Mouse (Mus musculus) intestine, embryonic 14.5 days (tissue): Measurements from ENCODE around the gene Afg3l1. TPM values are rescaled to one million over a fixed set of nuclear protein-coding genes. Genes with fewer than 3 reads are reported as not detected.

Source experiments
- ATAC-seq: fragments of 200-750 bp; cut with Nextera tagmentation; replicated peaks from 2 replicates; pipeline ENCODE4 v1.8.0; 2017; ENCODE audit warnings: low read depth, moderate number of reproducible peaks, moderate TSS enrichment, moderate library complexity; ENCODE audit not compliant: low FRiP score, low TSS enrichment
- DNase-seq: peaks from one replicate; pipeline ENCODE4 v3.0.0-alpha.2; 2018; ENCODE audit warnings: low spot score
- H3K27ac ChIP-seq: fragments of 300-500 bp; sonication (generic); 2 replicates; pipeline ENCODE4 v1.5.1; 2014; ENCODE audit warnings: low read depth, mild to moderate bottlenecking, control low read depth
- H3K27me3 ChIP-seq: fragments of 300-500 bp; sonication (generic); replicated peaks from 2 replicates; pipeline ENCODE4 v1.6.1; 2014; ENCODE audit warnings: low read length, control low read depth; ENCODE audit not compliant: control insufficient read depth, insufficient read depth
- H3K36me3 ChIP-seq: fragments of 300-500 bp; sonication (generic); 2 replicates; pipeline ENCODE4 v1.6.1; 2014; ENCODE audit warnings: low read length, control low read depth; ENCODE audit not compliant: control insufficient read depth, insufficient read depth
- H3K4me1 ChIP-seq: fragments of 300-500 bp; sonication (generic); replicated peaks from 2 replicates; pipeline ENCODE4 v1.6.1; 2014; ENCODE audit warnings: low read length, control low read depth, mixed read lengths; ENCODE audit not compliant: control insufficient read depth, insufficient read depth
- H3K4me2 ChIP-seq: fragments of 300-500 bp; sonication (generic); 2 replicates; pipeline ENCODE4 v1.6.1; 2014; ENCODE audit warnings: low read length
- H3K4me3 ChIP-seq: fragments of 300-500 bp; sonication (generic); 2 replicates; pipeline ENCODE4 v1.5.1; 2014; ENCODE audit warnings: low read depth, low read length, control low read depth, mixed read lengths
- H3K9ac ChIP-seq: fragments of 300-500 bp; sonication (generic); 2 replicates; pipeline ENCODE4 v1.6.1; 2014; ENCODE audit warnings: mild to moderate bottlenecking, low read length
- H3K9me3 ChIP-seq: fragments of 300-500 bp; sonication (generic); 2 replicates; pipeline ENCODE4 v1.6.1; 2016; ENCODE audit warnings: low read length, control low read depth; ENCODE audit not compliant: control insufficient read depth
- WGBS: fragments of 180-500 bp; shearing (Covaris S2); extraction: QIAGEN DNeasy Blood & Tissue Kit; methylation state at CpG from one replicate; pipeline ENCODE4 v1.1.7; 2014; 5-methylcytosine and 5-hydroxymethylcytosine counted together
- polyA plus RNA-seq: library from polyadenylated mRNA; unstranded; fragments of >200 nt; fragmentation: Nextera tagmentation; extraction: Ambion mirVana; gene quantifications from 2 replicates; pipeline ENCODE4 v1.2.1, GENCODE M21; 2014

Afg3l1 gene
- polyA plus RNA-seq, 1 experiment from 2014 or later = 36.8 TPM

DNA sequence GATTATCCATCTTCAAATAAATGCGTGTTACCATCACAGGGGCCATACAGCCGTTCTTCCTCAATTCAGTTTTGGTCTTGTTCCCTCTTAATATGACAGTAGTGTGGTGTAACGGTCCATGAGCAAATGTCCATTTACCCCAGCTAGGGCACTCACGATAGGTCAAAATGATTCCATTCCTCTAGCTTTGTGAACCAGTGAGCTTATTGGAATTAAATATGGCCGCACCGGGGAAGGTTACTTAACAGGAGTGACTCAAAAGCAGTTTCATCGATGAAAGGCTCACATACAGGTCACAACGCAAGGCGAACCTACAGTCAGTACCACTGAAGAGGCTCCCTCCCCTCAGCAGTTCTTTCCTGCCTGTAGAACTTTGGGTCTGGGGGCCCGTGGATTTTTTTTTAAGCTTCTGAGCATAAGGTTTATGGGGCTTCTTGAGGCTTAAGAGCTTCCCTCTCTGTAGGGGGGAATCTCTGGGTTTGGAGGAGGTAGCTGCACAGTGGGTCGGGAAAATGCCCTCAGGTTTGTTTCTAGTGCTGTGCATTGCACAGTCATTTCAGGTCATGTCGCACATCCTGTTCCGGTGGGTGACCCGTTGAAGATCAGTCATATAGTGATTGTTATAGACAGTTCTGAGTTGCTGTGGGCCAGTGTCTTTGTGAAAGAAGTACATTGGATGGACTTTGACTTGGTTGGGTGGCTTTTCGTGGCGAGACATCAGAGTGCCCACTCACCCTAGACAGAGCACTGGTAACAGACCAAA, 934 bp downstream of the Afg3l1 start:
- peak overlapping the region; percentile 85 for H3K9ac ChIP-seq
- H3K27me3 ChIP-seq = no peaks in the 10 kb centered on the region
- H3K4me3 ChIP-seq = peak overlapping the region; percentile 90
- peak overlapping the region; percentile 90 for H3K4me2 ChIP-seq
- peak overlapping the region; percentile 94 for H3K27ac ChIP-seq
- ATAC-seq = no peak
- peaks cover 9% of the 10 kb centered on the region for H3K4me1 ChIP-seq
- no peak for DNase-seq
- no peaks in the 10 kb centered on the region for H3K9me3 ChIP-seq
- H3K36me3 ChIP-seq = peaks cover 31% of the 10 kb centered on the region
- 38% methylated on average over 16 of the region's 16 CpGs for WGBS

DNA sequence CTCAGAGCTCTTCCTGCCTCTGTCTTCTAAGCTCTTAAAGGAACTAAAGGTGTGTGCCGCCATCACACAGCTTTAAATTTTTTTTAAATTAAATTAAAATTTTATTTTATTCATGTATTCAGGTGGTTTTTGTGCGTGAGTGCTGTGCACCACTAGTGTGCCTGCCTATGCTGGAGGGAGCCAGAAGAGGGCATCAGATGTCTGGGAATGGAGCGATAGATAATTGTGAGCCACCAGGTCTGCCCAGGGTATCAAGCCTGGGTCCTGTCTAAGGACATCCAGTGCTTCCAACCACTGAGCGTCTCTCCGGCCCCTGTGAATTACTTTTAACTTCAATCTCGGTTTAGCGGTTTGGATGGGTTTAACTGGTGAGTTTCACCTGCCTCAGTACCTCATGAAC, 4.9 kb downstream of the Afg3l1 start:
- no peak for ATAC-seq
- peaks cover 65% of the 10 kb centered on the region for H3K36me3 ChIP-seq
- no peak overlapping the region for H3K4me2 ChIP-seq
- DNase-seq = no peak
- no peak overlapping the region for H3K27ac ChIP-seq
- no peak overlapping the region for H3K4me3 ChIP-seq
- WGBS = 87% methylated on average over 7 of the region's 7 CpGs
- no peaks in the 10 kb centered on the region for H3K27me3 ChIP-seq
- no peak overlapping the region for H3K9ac ChIP-seq
- H3K9me3 ChIP-seq = no peaks in the 10 kb centered on the region
- peaks cover 9% of the 10 kb centered on the region for H3K4me1 ChIP-seq

DNA sequence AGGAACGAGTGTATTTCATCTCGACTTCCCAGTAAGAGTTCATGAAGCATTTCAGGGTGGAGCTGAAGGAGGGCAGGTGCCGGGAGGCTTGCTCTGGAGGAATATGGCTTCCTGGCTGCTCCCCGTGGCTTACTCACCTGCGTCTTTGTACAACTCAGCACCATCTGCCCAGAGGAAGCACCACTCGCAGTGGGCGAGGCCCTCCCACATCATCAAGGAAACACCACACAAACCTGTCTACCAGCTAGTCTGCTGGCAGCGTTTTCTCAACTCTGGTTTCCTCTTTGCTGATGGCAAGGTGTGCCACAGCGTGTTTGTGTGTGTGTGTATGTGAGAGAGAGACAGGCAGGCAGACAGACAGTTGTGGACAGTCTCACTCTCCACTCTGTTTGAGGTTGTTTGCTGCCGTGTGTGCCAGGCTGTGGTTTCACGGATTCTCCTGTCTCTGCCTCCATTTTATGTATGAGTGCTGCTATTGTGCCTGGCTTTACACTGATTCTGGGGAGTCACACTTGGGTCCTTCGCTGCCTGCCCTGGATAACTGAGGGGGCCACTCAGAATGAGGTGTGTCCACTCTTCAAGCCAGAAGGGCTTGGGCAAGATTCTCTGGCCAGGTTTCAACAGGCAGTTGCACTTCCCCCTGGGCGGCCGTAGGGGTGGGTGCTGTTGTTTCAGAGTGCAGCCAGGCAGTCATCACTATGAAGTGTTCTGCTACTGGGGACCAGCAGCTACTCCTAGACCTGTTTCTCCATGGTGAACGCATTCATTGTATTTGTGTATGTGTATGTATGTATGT, 13.8 kb downstream of the Afg3l1 start:
- DNase-seq (no peak), ATAC-seq (no peak)
- Histone ChIP-seq H3K4me1 (no peaks in the 10 kb centered on the region), H3K9me3 (no peaks in the 10 kb centered on the region), H3K27ac (no peak overlapping the region), H3K27me3 (no peaks in the 10 kb centered on the region), H3K36me3 (peaks cover 96% of the 10 kb centered on the region), H3K4me2 (no peak overlapping the region), H3K4me3 (no peak overlapping the region), H3K9ac (no peak overlapping the region)
- 88% methylated on average over 15 of the region's 15 CpGs for WGBS

DNA sequence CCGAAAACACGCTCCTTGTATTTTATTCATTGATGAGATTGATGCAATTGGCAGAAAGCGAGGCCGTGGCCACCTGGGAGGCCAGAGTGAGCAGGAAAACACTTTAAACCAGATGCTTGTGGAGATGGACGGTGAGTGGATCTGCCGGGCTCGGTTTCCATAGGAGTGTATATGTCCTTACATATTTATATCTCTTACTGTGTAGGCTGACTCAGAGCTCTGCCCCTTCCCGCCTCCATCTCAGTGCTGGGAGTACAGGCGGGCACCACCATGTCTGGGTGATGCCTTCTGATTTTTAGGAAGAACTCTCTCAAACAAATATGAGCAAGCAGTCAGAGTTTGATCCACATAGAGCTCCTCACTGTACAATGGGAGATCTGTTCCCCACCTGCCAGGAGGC, 15.2 kb downstream of the Afg3l1 start:
- Histone ChIP-seq H3K27ac (no peak overlapping the region), H3K4me3 (no peak overlapping the region), H3K4me1 (no peaks in the 10 kb centered on the region), H3K36me3 (peaks cover 95% of the 10 kb centered on the region), H3K9me3 (no peaks in the 10 kb centered on the region), H3K9ac (no peak overlapping the region), H3K27me3 (no peaks in the 10 kb centered on the region), H3K4me2 (no peak overlapping the region)
- DNase-seq (no peak), ATAC-seq (no peak)
- 96% methylated on average over 9 of the region's 9 CpGs for WGBS

DNA sequence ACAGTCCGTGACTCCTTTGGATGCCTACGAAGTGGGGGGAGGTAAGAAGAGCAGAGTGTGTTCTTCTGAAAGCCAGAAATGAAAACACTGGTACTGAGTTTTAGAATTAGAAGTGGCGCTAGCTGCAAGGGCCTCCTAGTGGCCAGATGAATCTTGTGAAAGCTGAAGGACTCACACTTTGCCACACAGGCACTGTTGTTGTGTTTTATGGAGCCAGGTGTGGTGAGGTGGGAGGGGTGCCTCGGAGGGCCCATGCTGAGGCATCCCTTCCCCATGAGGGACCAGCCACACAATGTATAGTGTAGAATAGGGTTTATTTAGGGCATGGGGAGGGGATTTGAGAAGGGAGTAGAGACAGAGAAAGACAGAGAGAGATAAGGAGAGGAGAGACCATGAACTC, 20.0 kb downstream of the Afg3l1 start:
- peaks cover 94% of the 10 kb centered on the region for H3K36me3 ChIP-seq
- no peak overlapping the region for H3K9ac ChIP-seq
- ATAC-seq = no peak
- WGBS = 89% methylated on average over 4 of the region's 4 CpGs
- DNase-seq = no peak
- no peak overlapping the region for H3K4me2 ChIP-seq
- no peaks in the 10 kb centered on the region for H3K9me3 ChIP-seq
- no peaks in the 10 kb centered on the region for H3K4me1 ChIP-seq
- H3K4me3 ChIP-seq = no peak overlapping the region
- H3K27ac ChIP-seq = no peak overlapping the region
- H3K27me3 ChIP-seq = no peaks in the 10 kb centered on the region

DNA sequence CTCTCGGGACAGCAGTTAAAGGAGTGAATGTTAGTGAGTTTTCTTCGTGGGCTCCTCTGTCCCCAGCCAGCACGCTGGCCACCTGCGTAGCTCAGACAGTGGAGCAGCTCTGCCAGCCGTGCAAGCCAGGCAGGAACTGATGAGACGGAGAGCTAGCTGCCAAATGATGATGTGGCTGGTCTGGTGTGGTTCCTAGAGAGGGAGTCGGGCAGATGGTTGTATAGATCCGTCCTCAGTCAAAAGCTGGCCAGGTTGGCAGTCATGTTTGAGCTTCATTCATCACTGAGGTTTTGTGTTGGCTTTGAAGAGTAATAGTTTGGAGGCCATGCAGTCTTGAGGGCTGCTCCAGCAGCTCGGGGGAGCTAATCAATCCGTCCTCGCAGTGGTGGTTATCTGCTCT, 21.3 kb downstream of the Afg3l1 start:
- Histone ChIP-seq H3K4me2 (no peak overlapping the region), H3K9me3 (peaks cover 5% of the 10 kb centered on the region; the same call in 1 of the 2 replicates), H3K36me3 (peaks cover 94% of the 10 kb centered on the region), H3K4me3 (no peak overlapping the region), H3K9ac (no peak overlapping the region), H3K4me1 (no peaks in the 10 kb centered on the region), H3K27me3 (no peaks in the 10 kb centered on the region), H3K27ac (no peak overlapping the region)
- 89% methylated on average over 11 of the region's 11 CpGs for WGBS
- no peak for DNase-seq
- no peak for ATAC-seq

DNA sequence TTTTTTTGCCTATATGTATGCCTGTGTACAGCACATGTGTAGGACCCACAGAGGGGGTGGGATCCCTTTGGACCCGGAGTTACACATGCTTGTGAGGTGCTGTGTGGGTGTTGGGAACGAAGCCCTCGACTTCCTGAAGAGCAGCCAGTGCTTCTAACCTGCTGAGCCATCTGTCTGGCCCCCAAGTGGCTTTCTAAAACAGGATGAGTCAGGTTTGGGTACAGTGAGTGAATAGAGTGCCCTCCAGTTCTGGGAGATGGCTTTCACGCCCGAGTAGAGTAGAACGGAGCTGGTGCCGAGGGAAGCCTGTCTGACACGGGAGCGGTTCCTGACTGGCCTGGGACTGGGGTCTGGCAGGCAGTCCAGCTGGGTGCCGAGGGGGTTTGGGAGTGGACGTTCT, 21.9 kb downstream of the Afg3l1 start:
- DNase-seq (no peak), ATAC-seq (no peak)
- Histone ChIP-seq H3K4me1 (no peaks in the 10 kb centered on the region), H3K9ac (no peak overlapping the region), H3K27me3 (no peaks in the 10 kb centered on the region), H3K9me3 (peaks cover 5% of the 10 kb centered on the region; the same call in 1 of the 2 replicates), H3K27ac (no peak overlapping the region), H3K4me3 (no peak overlapping the region), H3K36me3 (peaks cover 94% of the 10 kb centered on the region), H3K4me2 (no peak overlapping the region)
- whole genome bisulfite sequencing = 95% methylated on average over 11 of the region's 11 CpGs

DNA sequence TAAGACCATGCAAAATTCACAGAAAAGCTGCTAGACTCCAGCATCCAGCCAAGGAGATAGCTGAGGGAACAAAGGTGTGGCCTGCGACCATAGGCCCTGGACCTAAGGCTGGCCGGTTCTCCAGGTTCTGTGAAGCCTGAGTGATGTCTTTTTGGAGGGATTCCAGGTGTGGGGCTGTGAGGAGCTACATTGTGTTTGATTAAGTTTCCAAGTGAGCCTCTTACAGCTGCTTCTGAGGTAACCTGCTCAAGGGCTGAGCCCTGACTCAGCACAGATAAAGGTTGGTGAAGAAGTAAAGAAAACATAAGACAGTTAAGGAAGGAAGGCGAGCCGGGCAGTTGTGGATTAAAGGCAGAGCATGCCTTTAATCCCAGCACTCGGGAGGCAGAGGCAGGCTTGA, 24.5 kb downstream of the Afg3l1 start:
- no peak for DNase-seq
- ATAC-seq = no peak
- peaks cover 5% of the 10 kb centered on the region; the same call in 1 of the 2 replicates for H3K9me3 ChIP-seq
- peaks cover 95% of the 10 kb centered on the region for H3K36me3 ChIP-seq
- H3K9ac ChIP-seq = no peak overlapping the region
- H3K4me1 ChIP-seq = no peaks in the 10 kb centered on the region
- H3K27ac ChIP-seq = no peak overlapping the region
- 94% methylated on average over 5 of the region's 5 CpGs for WGBS
- no peaks in the 10 kb centered on the region for H3K27me3 ChIP-seq
- no peak overlapping the region for H3K4me3 ChIP-seq
- H3K4me2 ChIP-seq = no peak overlapping the region
